Mouse (Mus musculus) CH12.LX (cell line): Measurements from ENCODE around the gene Ugt1a5. TPM values are rescaled to one million over a fixed set of nuclear protein-coding genes. Genes with fewer than 3 reads are reported as not detected.

Experiments used
- DNase-seq: peaks from one replicate; pipeline ENCODE4 v3.0.0-alpha.2; 2013; ENCODE audit errors: extremely low read depth
- H3K27ac ChIP-seq: 2 replicates; pipeline ENCODE4 v1.5.1; 2012; ENCODE audit warnings: low read depth, mild to moderate bottlenecking, control low read depth, moderate library complexity; ENCODE audit not compliant: insufficient read depth
- H3K27me3 ChIP-seq: replicated peaks from 2 replicates; pipeline ENCODE3; 2012; ENCODE audit warnings: inconsistent platforms
- H3K36me3 ChIP-seq, 2 experiments: replicated peaks in 1 of 2; 2 replicates each; pipeline versions ENCODE3 to v1.6.1; 2012; ENCODE audit warnings: inconsistent platforms in 1 of 2, low read length in 1 of 2, mild to moderate bottlenecking in 1 of 2, mixed read lengths in 1 of 2, moderate library complexity in 1 of 2; ENCODE audit not compliant: control insufficient read depth in 1 of 2, insufficient read depth in 1 of 2
- H3K4me1 ChIP-seq, 2 experiments: 2 replicates each; pipeline ENCODE4 v1.6.1; 2012; ENCODE audit warnings: inconsistent platforms in 1 of 2, moderate library complexity in 1 of 2; ENCODE audit not compliant: insufficient read depth in 2 of 2, control insufficient read depth in 1 of 2
- H3K4me2 ChIP-seq: 2 replicates; pipeline ENCODE4 v1.6.1; 2012; ENCODE audit warnings: low read depth, mild to moderate bottlenecking, control low read depth; ENCODE audit not compliant: poor library complexity, insufficient read depth, severe bottlenecking
- H3K4me3 ChIP-seq, 3 experiments: fragments of 150-350 bp in 1 of 3; sonication (generic) in 1 of 3; replicated peaks in 1 of 3; 2 replicates each; pipeline versions ENCODE3 to v1.5.1; 2011 to 2012; ENCODE audit warnings: low read depth in 2 of 3, low read length in 2 of 3, mild to moderate bottlenecking in 2 of 3, moderate library complexity in 2 of 3, control low read depth in 1 of 3, improper control_type of control experiment in 1 of 3, inconsistent platforms in 1 of 3, mixed read lengths in 1 of 3; ENCODE audit not compliant: poor library complexity in 1 of 3
- H3K79me2 ChIP-seq: replicated peaks from 2 replicates; pipeline ENCODE4 v1.6.1; 2012; ENCODE audit warnings: mild to moderate bottlenecking, moderate library complexity; ENCODE audit not compliant: control insufficient read depth, poor library complexity, insufficient read depth, severe bottlenecking; ENCODE audit errors: extremely low read depth
- H3K9ac ChIP-seq: 2 replicates; pipeline ENCODE4 v1.6.1; 2012; ENCODE audit warnings: low read depth, mild to moderate bottlenecking, control low read depth, moderate library complexity; ENCODE audit not compliant: insufficient read depth
- H3K9me3 ChIP-seq: replicated peaks from 2 replicates; pipeline ENCODE3; 2012; ENCODE audit warnings: low read length, inconsistent platforms, mixed read lengths
- BHLHE40 ChIP-seq: IDR thresholded peaks from 2 replicates; pipeline ENCODE4 v1.6.1; 2011; ENCODE audit warnings: mild to moderate bottlenecking, low read depth, low read length, improper control_type of control experiment
- E2F4 ChIP-seq: IDR thresholded peaks from 2 replicates; pipeline ENCODE4 v1.6.1; 2011; ENCODE audit warnings: low read depth, low read length, improper control_type of control experiment; ENCODE audit not compliant: insufficient replicate concordance
- EP300 ChIP-seq: IDR thresholded peaks from 2 replicates; pipeline ENCODE4 v1.6.1; 2011; ENCODE audit warnings: low read length, improper control_type of control experiment
- ETS1 ChIP-seq: conservative IDR thresholded peaks from 2 replicates; pipeline ENCODE4 v1.6.1; 2012; ENCODE audit warnings: low read depth, mild to moderate bottlenecking, inconsistent platforms, low read length, improper control_type of control experiment, moderate library complexity
- GABPA ChIP-seq: IDR thresholded peaks from 2 replicates; pipeline ENCODE4 v1.6.1; 2012; ENCODE audit warnings: low read depth, low read length, improper control_type of control experiment, inconsistent platforms; ENCODE audit not compliant: insufficient replicate concordance
- HCFC1 ChIP-seq: IDR thresholded peaks from 2 replicates; pipeline ENCODE4 v1.6.1; 2012; ENCODE audit warnings: low read depth, mild to moderate bottlenecking, inconsistent platforms, low read length, improper control_type of control experiment
- MAX ChIP-seq: IDR thresholded peaks from 2 replicates; pipeline ENCODE4 v1.6.1; 2011; ENCODE audit warnings: low read length, improper control_type of control experiment
- MAZ ChIP-seq: IDR thresholded peaks from 2 replicates; pipeline ENCODE4 v1.6.1; 2012; ENCODE audit warnings: low read depth, mild to moderate bottlenecking, inconsistent platforms, low read length, improper control_type of control experiment, moderate library complexity
- MXI1 ChIP-seq: IDR thresholded peaks from 2 replicates; pipeline ENCODE4 v1.6.1; 2011; ENCODE audit warnings: mild to moderate bottlenecking, low read depth, low read length, improper control_type of control experiment
- MYC ChIP-seq: IDR thresholded peaks from 2 replicates; pipeline ENCODE4 v1.6.1; 2011; ENCODE audit warnings: low read depth, mild to moderate bottlenecking, improper control_type of control experiment, low read length
- NELFE ChIP-seq: IDR thresholded peaks from 2 replicates; pipeline ENCODE4 v1.6.1; 2011; ENCODE audit warnings: low read depth, low read length, improper control_type of control experiment
- POLR2A ChIP-seq: IDR thresholded peaks from 2 replicates; pipeline ENCODE4 v1.6.1; 2011; ENCODE audit warnings: low read depth, mild to moderate bottlenecking, improper control_type of control experiment, low read length
- POLR2AphosphoS2 ChIP-seq: IDR thresholded peaks from 2 replicates; pipeline ENCODE4 v1.6.1; 2011; ENCODE audit warnings: low read depth, low read length, improper control_type of control experiment
- RAD21 ChIP-seq: IDR thresholded peaks from 2 replicates; pipeline ENCODE4 v1.6.1; 2011; ENCODE audit warnings: low read depth, mild to moderate bottlenecking, low read length, improper control_type of control experiment, moderate library complexity
- RCOR1 ChIP-seq: conservative IDR thresholded peaks from 2 replicates; pipeline ENCODE4 v1.6.1; 2012; ENCODE audit warnings: low read depth, mild to moderate bottlenecking, inconsistent platforms, low read length, improper control_type of control experiment
- SMC3 ChIP-seq: IDR thresholded peaks from 2 replicates; pipeline ENCODE4 v1.6.1; 2011; ENCODE audit warnings: low read depth, low read length, improper control_type of control experiment
- TBP ChIP-seq: conservative IDR thresholded peaks from 2 replicates; pipeline ENCODE4 v1.6.1; 2011; ENCODE audit warnings: low read depth, low read length, improper control_type of control experiment
- UBTF ChIP-seq: IDR thresholded peaks from 2 replicates; pipeline ENCODE4 v1.6.1; 2012; ENCODE audit warnings: low read depth, mild to moderate bottlenecking, inconsistent platforms, low read length, improper control_type of control experiment, moderate library complexity
- ZC3H11A ChIP-seq: IDR thresholded peaks from 2 replicates; pipeline ENCODE4 v1.6.1; 2012; ENCODE audit warnings: low read depth, mild to moderate bottlenecking, inconsistent platforms, low read length, improper control_type of control experiment
- ZMIZ1 ChIP-seq: IDR thresholded peaks from 2 replicates; pipeline ENCODE4 v1.6.1; 2012; ENCODE audit warnings: low read depth, mild to moderate bottlenecking, inconsistent platforms, low read length, improper control_type of control experiment
- ZNF384 ChIP-seq: IDR thresholded peaks from 2 replicates; pipeline ENCODE4 v1.6.1; 2012; ENCODE audit warnings: low read depth, low read length, improper control_type of control experiment, inconsistent platforms
- dilution Hi-C: fragments of 300-500 bp; cut with MboI; formaldehyde crosslinking; loops from 2 replicates; pipeline ENCODE4 v1.14.3; 2020; ENCODE audit warnings: low sequenced_read_pairs; ENCODE audit not compliant: extremely low pct_unique_long_range_greater_than_20kb, extremely low pct_ligation_motif_present
- in situ Hi-C: fragments of 300-500 bp; cut with MboI; formaldehyde crosslinking; loops from 3 replicates; pipeline ENCODE4 v1.14.3; 2019; ENCODE audit warnings: low sequenced_read_pairs, low pct_ligation_motif_present, low pct_unique_long_range_greater_than_20kb, mixed read lengths
- polyA plus RNA-seq: library from polyadenylated mRNA; unstranded; fragments of >175 nt; gene quantifications from 2 replicates; pipeline ENCODE4 v1.2.1, GENCODE M21; 2012; ENCODE audit warnings: low read depth; ENCODE audit not compliant: insufficient read length
- total RNA-seq, 2 experiments: library from RNA; depleted of rRNA; stranded (reverse); fragments of 300-350 nt in 1 of 2; fragments of >200 nt in 1 of 2; gene quantifications; 2 replicates each; pipeline ENCODE4 v1.2.3; 2012 to 2014

Ugt1a5 gene
- total and polyA plus RNA-seq, 3 experiments: not detected

GRCm38 (mm10) chr1:88255989-88256754 lies 90.4 kb downstream of the Ugt1a5 start:
- in situ Hi-C loops: no loop called here
- H3K4me2 ChIP-seq: no peak overlapping the region
- H3K4me1 ChIP-seq: peaks cover 2 to 22% of the 10 kb centered on the region in 2 experiments; a peak in 3 of 4 replicates
- H3K27ac ChIP-seq: no peak overlapping the region
- H3K27me3 ChIP-seq: peaks cover 7% of the 10 kb centered on the region
- peaks cover 58% of the 10 kb centered on the region for H3K9me3 ChIP-seq
- no peaks in the 10 kb centered on the region for H3K79me2 ChIP-seq
- no peak for DNase-seq
- no peak for TF ChIP-seq HCFC1
- no peak for TF ChIP-seq MXI1
- TF ChIP-seq NELFE: no peak
- TF ChIP-seq BHLHE40: no peak
- no peak for TF ChIP-seq EP300
- TF ChIP-seq UBTF: no peak
- H3K36me3 ChIP-seq: peaks cover 3 to 15% of the 10 kb centered on the region in 2 experiments
- no peak overlapping the region for H3K4me3 ChIP-seq
- dilution Hi-C loops: no loop called here
- H3K9ac ChIP-seq: no peak overlapping the region

DNA sequence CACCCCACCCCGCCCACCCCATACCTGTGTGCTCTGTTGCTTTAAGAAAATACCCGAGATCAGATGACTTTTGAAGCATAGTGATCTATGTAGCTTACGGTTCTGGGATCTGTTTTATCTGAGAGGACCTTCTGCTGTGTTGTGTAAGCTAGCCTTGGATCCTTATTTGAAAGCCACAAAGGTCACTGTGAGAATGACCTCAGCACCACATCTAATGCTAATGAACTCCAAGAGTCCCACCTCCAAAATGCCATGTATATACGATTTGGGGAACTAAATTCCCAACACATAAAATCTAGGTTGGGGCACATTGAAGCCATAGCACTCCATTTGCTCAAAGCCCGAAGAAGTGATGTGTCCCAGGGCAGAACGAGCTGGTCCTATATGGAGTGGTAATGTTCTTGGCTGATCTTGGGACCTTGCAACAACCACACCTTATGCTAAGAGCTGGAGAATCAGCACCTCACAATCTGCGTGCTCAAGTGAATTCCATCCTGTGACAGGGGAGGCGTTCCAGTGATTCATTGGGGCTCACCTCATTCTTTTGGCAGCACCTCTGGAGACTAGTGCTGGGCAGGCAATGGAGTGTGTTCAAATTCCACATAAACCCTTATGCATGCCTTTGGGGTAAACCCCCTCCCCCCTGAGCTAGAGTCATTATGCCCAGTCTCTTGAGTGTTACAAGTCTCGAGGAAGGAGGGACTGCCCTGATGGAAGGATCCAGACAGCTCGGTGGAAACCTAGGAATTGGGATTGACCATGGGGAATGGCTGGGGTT lies 91.3 kb downstream of the Ugt1a5 start:
- TF ChIP-seq MAZ: no peak
- TF ChIP-seq MAX: no peak
- no peak for TF ChIP-seq MXI1
- no peak for TF ChIP-seq ZMIZ1
- TF ChIP-seq ETS1: no peak
- no peak for TF ChIP-seq POLR2AphosphoS2
- no peak for TF ChIP-seq UBTF
- no peak for TF ChIP-seq RCOR1
- TF ChIP-seq TBP: no peak
- no peak for TF ChIP-seq POLR2A
- no peak for TF ChIP-seq E2F4
- no peak for TF ChIP-seq RAD21
- no peak for TF ChIP-seq MYC
- no peak for TF ChIP-seq ZNF384
- TF ChIP-seq SMC3: no peak
- TF ChIP-seq ZC3H11A: no peak
- no peak for TF ChIP-seq GABPA
- no peak for TF ChIP-seq HCFC1
- no peak for TF ChIP-seq EP300
- no peak overlapping the region for H3K4me3 ChIP-seq

More for the DNA sequence above, 91.3 kb downstream of the Ugt1a5 start:
- dilution Hi-C loops (no loop called here), in situ Hi-C loops (no loop called here)
- H3K9me3 ChIP-seq: peaks cover 56% of the 10 kb centered on the region
- no peak overlapping the region for H3K9ac ChIP-seq
- peaks cover 2 to 29% of the 10 kb centered on the region in 2 experiments; a peak in 3 of 4 replicates for H3K4me1 ChIP-seq
- no peaks in the 10 kb centered on the region for H3K79me2 ChIP-seq
- peaks cover 6% of the 10 kb centered on the region for H3K27me3 ChIP-seq
- H3K36me3 ChIP-seq: peaks cover 3 to 23% of the 10 kb centered on the region in 2 experiments
- H3K4me2 ChIP-seq: no peak overlapping the region
- DNase-seq: no peak
- H3K27ac ChIP-seq: no peak overlapping the region
